Mouse (Mus musculus) CH12.LX (cell line): ENCODE results near the gene E130208F15Rik.

Source experiments
- MAX ChIP-seq: IDR thresholded peaks from 2 replicates; pipeline ENCODE4 v1.6.1; 2011; ENCODE audit warnings: low read length, improper control_type of control experiment
- POLR2A ChIP-seq: IDR thresholded peaks from 2 replicates; pipeline ENCODE4 v1.6.1; 2011; ENCODE audit warnings: low read depth, mild to moderate bottlenecking, improper control_type of control experiment, low read length
- TCF12 ChIP-seq: IDR thresholded peaks from 2 replicates; pipeline ENCODE4 v1.6.1; 2014; ENCODE audit warnings: low read depth, mild to moderate bottlenecking, inconsistent platforms, low read length, improper control_type of control experiment
- ZMIZ1 ChIP-seq: IDR thresholded peaks from 2 replicates; pipeline ENCODE4 v1.6.1; 2012; ENCODE audit warnings: low read depth, mild to moderate bottlenecking, inconsistent platforms, low read length, improper control_type of control experiment

DNA sequence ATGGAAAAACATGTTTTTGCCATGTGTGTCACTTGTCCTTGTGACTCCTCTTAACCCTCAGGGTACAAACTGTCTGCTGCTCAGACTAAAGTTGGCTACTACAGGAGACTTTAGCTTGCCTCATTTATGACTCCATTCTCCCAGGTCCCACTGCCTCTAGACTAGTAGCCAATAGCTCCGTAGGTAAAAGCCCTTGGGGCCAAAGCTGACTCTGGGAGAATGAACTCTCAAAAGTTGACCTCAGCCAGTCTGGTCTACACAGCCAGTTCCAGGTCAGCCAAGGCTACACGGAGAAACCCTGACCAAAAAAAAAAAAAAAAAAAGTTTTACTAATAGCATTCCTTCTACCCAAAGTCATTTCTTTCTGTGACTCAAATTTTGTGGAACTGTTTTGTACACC, 42.6 kb upstream of the E130208F15Rik start:
- TF ChIP-seq ZMIZ1 (no peak), TCF12 (no peak), POLR2A (no peak), MAX (no peak)
